Mouse (Mus musculus) frontal cortex, postnatal 14 days (tissue): ENCODE results near the gene Zmat5.

ENCODE experiments used
- DNase-seq, 2 experiments: peaks; one replicate each; pipeline ENCODE4 v3.0.0; 2022; ENCODE audit warnings: low spot score in 2 of 2

Gene Zmat5

DNA sequence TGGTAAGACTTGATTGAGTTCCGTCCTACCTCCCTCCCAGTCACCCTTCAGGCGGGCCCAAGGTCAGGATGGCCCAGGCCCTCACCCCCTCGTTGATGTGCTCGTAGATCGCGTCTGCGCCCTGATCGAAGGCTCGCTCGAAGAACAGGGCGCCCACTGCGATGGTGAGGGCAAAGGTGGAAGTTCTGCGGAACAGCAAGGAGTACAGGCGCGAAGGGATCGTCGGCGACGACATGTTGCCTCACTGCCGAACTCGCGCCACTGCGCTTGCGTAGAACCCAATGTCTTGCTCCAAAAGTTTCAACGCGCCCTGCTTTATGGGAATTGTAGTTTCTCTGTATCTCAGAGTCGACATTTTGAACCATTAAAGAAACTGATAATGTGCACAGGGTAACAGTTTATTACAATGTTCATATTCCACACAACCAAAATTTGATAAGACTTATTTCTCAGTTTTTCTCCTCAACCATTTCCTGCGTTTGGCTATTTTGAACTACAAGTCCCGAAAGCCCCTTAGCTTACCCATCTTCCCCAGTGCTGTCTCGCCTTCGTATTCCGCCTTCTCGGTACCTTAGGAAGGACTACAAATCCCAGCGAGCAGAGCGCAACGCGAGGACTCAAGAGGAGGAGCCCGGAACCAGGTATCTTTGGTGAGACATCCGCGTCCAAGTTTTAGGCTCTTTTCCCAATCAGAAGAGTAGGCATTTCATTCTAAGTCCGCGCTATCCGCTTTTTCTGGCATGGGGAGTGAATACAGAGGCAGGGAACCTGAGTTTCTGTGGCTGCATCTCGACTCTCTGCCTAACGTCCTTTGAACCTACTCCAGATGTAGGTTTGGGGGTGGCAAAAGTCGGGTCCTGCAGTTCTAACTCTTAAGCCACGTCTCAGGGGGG, at the start of gene Zmat5, which contains the start of gene Uqcr10:
Gene Zmat5, plus strand, starts transcription at position 607 of the 893 bp plus-strand sequence.
Gene Uqcr10, minus strand, starts transcription at position 271 of the 893 bp plus-strand sequence.
- DNase-seq, result peak; percentile 81 to 82

DNA sequence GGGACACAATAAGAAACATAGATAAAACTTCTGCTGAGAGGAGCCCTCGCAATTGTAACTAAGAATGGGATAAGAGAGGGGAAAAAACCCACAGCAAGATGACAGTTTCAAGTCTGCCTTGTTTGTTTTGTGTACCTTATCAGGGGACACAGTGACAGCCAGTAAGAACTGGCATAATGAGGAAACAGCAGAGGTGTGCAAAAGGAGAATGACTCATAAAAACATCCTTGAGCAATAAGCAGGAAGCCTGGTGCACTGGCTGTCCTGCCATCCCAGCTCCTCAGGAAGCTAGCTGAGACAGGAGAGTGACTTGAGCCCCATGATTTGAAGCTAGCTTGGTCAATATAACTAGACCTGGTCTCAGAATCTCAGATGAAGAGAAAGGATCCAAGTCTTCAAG, 44.7 kb upstream of the Zmat5 start:
- DNase-seq, result no peak

DNA sequence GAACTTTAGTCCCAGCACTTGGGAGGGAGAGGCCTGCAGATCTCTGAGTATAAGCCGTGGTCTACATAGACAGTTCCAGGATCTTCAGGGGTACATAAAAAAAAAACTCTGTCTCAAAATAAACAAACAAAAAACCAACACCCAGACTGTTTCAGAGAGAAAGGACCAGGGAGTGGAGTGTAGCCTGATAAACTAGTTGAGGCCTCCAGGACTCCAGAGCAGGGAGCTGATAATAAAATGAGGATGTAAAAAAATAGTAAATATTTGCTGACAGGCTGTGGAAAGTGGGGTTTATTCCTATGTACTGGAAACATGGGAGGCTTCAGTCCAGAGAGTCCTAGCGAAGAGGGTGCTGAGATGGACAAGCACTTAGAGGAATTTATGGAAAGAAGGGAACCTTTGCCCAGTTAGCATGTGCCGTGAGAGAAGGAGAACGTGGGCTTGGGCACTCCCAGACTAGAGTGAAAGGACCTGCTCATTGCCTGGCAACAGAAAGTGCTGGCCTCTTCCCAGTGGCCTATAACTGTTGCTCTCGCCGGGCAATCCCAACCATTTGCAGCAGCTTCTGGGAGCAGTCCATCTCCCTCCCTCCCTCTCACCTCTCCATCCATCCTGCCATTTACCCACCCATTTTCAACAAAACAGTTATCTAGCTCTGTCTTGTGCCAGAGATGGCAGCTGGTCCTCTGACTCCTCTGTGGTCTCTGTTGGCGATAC, 44.0 kb upstream of the Zmat5 start:
- DNase-seq, result no peak

DNA sequence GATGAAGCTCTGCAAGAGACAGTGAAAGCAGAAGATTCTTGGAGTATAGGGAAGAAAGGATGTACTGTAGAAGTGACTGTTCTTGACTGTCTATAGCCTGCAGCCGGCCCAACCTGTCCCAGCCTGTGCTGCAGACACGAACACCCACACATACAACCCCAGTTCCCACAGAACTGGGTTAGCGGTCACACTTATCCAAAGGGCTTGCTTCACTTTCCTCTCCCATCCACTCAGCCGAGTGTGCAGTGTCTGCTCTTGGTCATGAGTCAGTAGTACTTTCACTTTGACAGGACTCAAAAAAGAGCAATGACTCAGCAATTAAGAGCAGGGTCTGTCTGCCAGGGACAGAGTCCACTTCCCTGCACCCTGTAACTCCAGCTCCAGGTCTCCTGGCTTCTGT, 43.2 kb upstream of the Zmat5 start:
- DNase-seq, result no peak

DNA sequence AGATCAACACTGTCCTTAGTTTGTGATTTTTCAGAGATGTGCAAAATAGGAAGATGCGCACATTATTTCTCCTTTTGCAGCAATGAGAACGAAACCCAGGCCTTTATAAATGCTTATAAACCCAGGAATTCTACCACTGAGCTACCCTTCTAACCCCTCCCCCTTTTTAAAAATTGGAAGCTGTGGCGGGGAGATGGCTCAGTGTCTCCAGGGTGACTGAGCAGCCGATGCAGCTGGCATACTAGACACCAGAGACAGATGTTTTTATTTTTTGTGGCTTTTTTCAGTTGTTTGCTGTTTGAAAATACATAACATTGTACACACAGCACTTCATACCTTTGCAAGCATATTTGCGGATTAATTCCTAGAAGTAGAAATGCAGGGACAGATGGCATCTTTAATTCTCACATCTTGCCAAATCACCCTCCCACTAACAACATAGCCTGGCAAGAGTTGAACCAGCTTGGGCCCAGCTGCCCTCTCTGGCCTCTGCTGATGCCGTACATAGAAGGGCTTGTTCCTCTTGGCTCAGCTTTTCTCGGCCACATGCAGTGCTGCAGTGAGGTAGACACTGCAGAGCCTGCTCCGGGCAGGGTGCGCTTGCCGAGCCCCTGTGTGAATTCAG, 42.5 kb upstream of the Zmat5 start:
- DNase-seq, result no peak

DNA sequence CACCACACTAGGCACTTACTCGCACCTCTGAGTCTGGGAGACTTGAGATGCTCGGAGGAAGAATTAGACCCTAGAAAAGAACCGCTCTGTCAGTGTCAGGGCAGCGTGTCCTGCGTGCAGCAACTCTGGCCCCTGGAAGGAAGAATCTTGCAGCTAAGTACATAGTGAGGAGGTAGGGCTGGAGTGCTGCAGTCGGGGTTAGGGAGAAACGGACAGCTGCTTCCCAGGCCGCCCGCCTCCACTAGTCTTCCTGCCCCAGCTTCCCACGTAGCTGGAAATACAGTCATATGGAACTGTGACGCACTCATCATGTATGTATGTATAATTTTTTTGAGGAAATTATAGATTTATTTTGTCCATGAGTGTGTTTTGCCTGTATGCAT, 42.0 kb upstream of the Zmat5 start:
- DNase-seq, result no peak

DNA sequence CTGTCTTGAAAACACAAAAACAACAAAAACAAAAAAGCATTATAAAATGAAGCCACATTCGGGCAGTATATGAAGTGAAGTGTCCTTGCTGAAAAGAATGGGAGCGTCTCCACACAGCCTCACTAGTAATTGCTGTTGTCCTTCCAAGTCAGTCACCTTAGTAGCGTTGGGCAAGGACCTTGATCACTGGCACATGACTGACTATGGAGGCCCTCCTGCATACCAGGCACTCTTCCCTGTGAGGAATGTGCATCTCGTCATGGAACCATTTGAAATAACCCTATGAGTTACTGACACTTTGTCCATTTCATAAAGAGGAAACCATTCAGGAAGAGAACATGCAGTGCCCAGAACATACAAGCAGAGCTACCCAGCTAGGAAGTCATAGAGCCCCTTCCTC, 32.7 kb upstream of the Zmat5 start:
- no peak for DNase-seq

DNA sequence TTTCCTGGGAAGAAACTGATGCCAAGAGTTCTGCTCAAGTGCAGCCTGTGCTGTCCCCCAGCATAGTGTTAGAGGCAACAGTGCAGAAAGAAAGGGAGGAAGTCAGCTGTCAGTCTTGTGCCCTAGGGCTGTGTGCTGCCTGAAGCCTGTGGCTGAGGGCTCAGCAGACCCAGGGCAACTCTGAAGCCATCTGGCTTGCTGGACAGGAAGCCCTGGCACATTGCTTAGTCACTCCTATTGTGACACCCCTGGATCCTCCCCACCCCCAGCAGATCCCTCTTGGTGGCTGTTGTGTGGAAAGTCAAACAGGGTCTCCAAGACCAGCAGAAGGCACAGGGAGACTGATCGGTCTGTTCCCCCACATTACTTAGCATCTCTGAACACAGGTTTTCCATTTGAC, 29.9 kb upstream of the Zmat5 start:
- DNase-seq, result no peak

DNA sequence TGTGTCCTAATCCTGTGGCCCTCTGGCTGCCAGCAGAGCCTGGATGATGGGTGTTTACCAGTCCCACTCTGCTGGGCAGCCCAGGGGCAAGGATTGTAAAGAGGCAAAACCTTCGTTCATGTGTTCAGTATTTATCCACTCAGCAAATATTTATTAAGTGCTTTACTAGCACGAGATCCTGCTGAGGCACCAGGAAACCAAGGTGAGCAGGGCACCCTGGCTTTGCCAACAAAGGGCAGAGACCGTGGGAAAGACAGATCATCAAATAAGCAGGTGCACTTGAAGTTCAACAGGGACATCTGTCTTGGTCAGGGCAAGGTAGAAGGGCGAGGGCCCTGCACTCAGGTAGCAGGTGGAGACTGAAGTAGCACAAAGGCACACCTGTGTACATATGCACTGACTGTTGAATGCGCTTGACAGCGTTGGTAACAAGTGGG, 29.3 kb upstream of the Zmat5 start:
- DNase-seq, result no peak

DNA sequence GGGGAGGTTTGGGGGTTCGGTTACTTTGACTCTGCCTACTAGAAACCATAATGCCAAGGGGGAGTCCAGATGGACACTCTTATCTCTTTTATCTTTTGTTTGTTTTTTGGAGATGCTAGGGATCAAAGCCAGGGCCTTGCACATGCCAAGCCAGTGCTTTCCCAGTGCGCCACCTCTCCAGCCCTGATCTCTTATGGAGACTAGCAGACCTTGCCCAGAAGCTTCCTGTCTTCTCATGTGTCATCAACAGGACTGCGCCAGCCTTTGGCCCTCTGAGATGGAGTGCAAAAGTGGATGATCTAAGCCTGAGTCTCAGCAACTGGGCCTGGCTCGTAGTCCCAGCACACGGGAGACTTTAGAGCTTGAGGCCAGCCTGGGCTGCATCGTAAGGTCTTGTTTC, 28.8 kb upstream of the Zmat5 start:
- DNase-seq, result no peak

DNA sequence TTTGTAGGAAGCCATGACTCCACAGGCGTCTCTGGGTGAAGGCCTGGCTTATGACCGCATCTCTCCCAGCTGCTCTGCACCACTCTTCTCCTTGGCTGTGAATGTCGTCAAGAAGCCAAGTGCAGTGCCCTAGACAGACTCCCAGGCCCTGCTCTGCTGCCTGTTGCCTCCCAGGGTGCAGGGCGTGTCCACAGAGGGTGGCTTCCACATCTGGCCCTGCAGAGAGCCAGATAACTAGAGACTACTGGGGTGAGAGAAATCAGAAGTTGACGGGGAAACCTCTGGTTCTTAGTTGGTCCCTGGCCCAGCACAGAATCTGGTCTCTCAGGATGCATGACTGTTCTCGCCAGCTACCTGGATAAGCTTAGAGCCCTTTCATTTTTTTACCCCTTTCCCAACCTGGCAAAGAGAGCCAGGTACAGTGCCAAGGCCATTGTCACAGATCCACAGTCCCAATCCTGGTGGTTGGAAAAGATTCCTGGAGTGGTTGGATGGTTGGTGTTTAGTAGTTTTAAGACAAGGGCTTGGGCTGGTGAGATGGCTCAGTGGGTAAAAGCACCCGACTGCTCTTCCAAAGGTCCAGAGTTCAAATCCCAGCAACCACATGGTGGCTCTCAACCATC, 27.1 kb upstream of the Zmat5 start:
- no peak for DNase-seq

DNA sequence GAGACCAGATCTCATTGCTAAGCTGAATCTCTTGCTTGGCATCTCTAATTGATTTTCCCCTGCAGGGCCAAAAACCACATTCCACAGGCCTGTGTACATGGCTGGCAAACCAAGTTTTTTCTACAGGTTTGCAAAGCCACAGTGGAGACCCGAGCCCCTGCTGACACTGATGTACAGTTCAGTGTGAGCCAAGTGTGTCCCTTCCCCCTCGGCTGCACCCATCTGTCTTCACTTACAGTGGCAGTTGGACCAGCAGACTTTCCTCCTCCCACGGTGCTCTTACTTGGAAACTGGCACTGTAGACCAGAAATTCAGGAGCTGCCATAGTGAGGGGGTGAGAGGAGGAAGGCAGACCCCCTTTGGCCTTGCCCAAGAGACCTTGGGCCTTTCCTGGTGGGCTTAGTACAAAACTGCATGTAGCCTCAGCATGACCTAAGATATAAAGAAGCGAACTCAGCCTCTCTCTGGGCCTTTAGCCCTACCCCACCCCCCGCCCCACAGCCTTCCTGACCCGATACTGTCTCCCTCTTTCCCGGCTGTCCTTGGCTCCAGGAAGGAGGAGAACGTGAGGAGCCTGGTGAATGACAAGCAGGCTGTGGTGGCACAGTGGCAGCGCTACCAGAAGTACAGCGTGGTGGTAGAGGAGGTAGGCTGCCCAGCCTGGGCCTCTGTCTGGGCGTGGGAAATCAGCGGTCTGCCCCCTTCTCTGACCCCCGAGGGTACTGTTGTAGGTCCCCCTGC, 25.6 kb upstream of the Zmat5 start:
- peak in 1 of 2 experiments; percentile 36 for DNase-seq

DNA sequence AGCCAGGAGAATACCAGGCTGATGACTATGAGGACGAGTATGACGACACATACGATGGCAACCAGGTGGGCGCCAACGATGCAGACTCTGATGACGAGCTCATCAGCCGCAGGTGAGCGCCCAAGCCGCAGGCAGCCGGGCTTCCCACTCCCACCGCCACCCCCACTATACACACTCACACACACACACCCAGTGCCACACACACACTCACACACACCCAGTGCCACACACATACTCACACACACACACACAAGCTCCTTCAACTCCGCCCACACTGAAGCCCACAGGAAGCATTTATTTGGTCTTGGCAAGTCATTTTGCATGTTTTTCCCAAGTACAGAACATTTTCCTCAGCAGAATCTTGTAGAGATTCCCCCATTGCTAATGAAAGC, 25.0 kb upstream of the Zmat5 start:
- no peak for DNase-seq

DNA sequence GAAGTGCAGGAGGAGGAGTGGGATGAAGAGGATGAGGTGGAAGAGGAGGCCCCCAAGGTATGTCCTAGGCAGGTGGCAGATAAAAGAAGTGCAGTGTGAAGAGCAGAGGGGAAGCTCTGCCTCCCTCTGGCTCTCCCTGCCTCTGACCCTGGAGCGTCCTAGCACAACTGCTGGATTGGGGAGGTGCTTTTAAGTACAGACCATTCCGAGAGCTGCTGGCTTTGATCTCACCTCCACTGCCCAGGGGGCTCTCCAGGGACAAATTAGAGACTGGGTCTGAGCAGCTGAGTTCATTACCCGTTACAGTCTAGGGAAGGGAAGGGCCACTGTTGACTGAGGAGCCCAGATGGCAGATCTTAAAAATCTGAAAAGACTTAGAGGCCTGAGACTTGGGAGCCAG, 24.4 kb upstream of the Zmat5 start:
- DNase-seq, result no peak

DNA sequence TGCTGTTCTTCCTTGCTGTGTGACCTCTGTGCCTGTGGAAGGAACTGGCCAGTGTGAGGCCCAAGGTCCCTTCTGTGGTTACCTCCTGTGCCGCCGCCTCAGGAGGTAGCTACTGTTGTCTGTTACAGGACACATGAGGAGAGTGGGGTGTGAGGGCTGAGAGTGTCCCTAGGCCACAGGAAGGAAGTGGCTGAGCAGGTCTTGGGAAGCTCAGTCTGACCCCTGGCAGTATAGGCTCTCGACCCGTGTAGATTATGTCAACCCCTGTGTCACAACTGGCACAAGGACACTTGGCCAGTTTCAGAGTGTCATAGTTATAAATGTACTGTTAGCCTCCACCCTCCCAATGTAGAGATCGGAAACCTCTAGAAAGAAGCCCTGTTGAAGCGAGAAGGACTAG, 21.0 kb upstream of the Zmat5 start:
- no peak for DNase-seq

DNA sequence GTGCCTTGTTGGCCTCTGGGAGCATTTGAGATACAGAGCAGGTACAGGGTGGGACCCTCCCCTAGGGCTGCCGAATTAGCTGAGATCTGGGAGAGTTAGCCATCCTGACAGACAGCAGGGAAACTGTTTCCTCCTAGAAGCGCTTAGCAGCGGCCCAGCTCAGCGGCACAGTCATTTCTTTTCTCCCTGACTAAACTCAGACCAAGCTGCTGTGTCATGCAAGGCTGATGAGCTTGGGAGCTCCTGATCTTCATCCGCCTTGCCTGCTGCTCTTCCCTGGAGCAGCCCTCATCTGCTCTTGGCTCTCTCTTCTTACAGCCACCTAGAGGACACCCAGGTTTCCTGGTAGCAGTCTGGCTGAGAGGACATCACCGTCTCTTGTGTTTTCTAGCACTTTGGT, 20.3 kb upstream of the Zmat5 start:
- DNase-seq, result no peak

DNA sequence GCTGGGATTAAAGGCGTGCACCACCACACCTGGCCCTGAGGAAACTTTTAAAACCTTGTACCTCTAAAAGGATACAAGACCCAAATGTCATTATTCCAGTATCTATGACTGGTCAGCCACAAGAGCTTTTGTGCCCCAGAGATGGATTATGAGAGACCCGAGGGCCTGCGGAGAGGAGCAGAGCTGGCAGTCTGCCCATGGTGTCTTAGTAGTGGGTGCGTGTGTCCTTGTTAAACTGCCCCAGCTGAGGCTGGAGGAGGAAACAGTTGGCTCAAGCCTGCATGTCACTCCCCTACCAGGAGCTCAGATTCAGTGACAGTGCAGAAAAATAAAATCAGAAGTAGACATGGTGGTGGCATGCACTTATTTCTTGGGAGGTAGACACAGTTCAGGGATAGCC, 19.4 kb upstream of the Zmat5 start:
- no peak for DNase-seq

DNA sequence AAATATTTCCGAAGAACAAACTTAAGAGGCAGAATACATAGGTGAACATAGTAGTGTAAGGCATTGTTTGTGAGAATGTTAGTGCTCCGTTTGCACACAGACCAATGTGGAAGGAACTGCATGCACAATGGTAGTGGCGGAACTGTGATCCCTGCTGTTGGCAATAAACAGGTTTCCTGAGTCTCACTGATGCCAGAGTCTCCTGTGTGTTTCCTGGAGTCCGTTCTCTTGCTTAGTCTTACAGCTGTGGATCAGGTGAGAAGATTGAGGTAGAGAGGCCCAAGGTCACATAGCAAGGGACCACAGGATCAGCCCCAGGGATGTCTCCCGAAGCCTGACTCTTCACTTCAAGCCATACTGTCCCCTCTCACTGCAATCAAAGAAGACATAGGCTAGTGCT, 19.0 kb upstream of the Zmat5 start:
- no peak for DNase-seq

DNA sequence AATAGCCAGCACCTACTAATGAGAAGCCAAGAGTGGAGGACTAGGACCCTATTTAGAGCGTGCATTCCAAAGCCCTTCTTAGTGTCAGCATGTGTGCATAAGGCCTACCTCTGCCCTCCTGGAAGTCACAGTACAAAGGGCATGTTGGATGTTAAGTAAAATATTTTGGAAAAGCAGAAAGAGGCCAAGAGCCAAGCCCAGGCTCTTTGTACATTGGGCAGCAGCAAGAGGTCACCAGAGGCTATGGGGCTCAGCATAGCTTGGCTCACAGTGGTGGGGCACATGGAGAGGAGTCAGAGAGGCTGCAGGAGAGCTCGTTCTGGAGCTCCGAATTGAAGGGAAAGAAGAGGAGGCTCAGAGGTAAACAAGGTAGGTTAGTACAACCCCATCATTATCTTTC, 17.5 kb upstream of the Zmat5 start:
- no peak for DNase-seq

DNA sequence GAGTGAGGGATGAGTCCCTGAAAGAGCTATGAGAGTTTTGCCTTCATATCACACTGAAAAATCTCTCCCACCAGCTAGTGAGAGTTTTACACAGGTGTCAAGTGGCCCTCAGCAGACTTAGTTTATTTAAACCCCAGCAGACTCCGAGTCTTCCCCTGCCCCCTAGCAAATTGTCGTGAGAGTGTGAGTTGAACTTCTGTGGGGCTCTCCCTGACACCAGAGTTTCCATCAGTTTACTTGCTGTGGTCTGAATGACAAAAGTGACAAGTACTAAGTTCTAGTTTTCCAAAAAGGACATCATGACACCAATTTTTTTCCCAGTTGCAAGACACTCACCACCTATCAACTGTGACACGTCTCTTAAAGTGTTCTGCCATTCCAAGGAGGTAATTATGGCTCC, 16.6 kb upstream of the Zmat5 start:
- DNase-seq, result no peak

DNA sequence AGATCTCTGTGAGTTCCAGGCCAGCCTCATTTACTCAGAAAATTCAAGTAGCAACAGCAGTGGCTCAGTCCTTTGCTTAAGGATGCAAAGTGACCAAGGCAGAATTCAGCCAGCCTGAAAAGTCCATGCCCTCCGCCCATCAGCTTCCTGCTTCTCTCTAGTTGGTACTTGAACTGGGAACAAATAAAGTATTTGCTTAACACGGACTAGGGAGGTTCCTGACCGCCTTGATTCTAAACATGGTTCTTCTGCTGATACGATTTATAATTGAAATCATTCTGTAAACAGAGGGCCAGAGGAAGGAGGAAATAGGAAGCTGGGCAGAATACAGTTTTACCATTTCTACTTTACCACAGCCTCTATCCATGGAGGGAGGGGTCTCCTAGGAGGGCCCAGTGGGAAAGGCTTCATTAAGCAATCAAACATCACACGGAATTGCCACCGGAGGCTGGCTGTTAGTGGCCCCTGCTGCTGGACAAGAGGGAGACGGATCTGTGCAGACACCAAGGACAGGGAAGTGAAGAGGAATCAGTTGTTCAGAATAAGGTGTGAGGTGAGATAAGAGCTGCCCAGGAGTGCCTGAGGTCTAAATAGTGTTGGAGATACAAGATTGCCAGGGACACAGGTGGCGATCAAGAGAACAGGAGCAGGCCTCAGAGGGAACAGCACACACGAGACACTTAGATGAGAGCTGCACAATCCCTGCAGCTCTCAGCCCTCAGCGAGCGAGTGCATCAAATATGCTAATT, 15.7 kb upstream of the Zmat5 start:
- no peak for DNase-seq
